In the genomic region with DNA sequence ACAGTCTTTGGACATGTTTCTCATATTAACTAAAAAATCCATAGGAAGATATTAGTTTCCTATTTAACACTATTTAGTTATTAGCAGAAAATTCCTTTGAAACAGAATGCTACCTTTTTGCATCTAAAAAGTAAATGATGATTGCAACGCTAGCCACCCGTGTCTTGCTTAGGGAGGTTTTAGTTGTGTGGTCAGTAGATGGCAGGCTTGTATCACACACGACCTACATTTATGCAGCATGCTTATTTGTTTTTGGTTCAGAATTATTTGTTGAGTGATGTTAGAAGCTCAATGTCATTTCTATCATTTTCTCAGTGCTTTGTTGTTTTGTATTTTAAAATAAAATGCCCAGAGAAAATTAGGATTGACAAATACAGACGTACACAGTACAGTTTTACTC, we compare ENCODE assay signal across 10 mouse cellular contexts.
DNase-seq lines count a peak whose midpoint lies in the region; ATAC-seq lines count a peak whose summit lies in the region.
"Had no signal": no experiment of that assay in that cellular context is flagged by ENCODE, and none has a peak within 500 bp of the region (broad histone marks: within the 10 kb centered on the region; RNA-seq: fewer than 3 reads in every experiment).

No protein-coding gene starts in this region.

- H3K9ac ChIP-seq in forebrain, embryonic 11.5 days (ENCODE audit: low read length), result no peak overlapping the region
- no peak overlapping the region for H3K9ac ChIP-seq in midbrain, embryonic 11.5 days (ENCODE audit: low read length)
- H3K9ac ChIP-seq in midbrain, embryonic 13.5 days (replicated peaks), result no peak overlapping the region
- H3K9ac ChIP-seq: hindbrain, embryonic 15.5 days; liver, embryonic 12.5 days had no signal

- H3K4me1 ChIP-seq in forebrain, embryonic 11.5 days (replicated peaks; ENCODE audit: control insufficient read depth, insufficient read depth, low read length), result no peaks in the 10 kb centered on the region
- H3K4me1 ChIP-seq in forebrain, embryonic 10.5 days, result no peaks in the 10 kb centered on the region
- no peaks in the 10 kb centered on the region for H3K4me1 ChIP-seq in midbrain, embryonic 11.5 days (ENCODE audit: control insufficient read depth, insufficient read depth, low read length)
- H3K4me1 ChIP-seq in midbrain, embryonic 13.5 days (replicated peaks), result no peaks in the 10 kb centered on the region
- H3K4me1 ChIP-seq: hindbrain, embryonic 15.5 days; liver, embryonic 12.5 days had no signal

- H3K9me3 ChIP-seq in forebrain, embryonic 11.5 days (ENCODE audit: control insufficient read depth, low read length), result no peaks in the 10 kb centered on the region
- no peaks in the 10 kb centered on the region for H3K9me3 ChIP-seq in forebrain, embryonic 10.5 days
- no peaks in the 10 kb centered on the region for H3K9me3 ChIP-seq in midbrain, embryonic 11.5 days (ENCODE audit: control insufficient read depth, low read length)
- no peaks in the 10 kb centered on the region for H3K9me3 ChIP-seq in midbrain, embryonic 13.5 days
- H3K9me3 ChIP-seq: hindbrain, embryonic 15.5 days; liver, embryonic 12.5 days had no signal

- no peak overlapping the region for H3K4me2 ChIP-seq in forebrain, embryonic 11.5 days (ENCODE audit: low read depth, low read length, severe bottlenecking)
- no peak overlapping the region for H3K4me2 ChIP-seq in midbrain, embryonic 11.5 days
- no peak overlapping the region for H3K4me2 ChIP-seq in midbrain, embryonic 13.5 days (replicated peaks)
- H3K4me2 ChIP-seq: hindbrain, embryonic 15.5 days; liver, embryonic 12.5 days had no signal

- H3K27ac ChIP-seq in forebrain, embryonic 11.5 days (ENCODE audit: low read depth, low read length), result no peak overlapping the region
- no peak overlapping the region for H3K27ac ChIP-seq in forebrain, embryonic 10.5 days
- H3K27ac ChIP-seq in midbrain, embryonic 11.5 days (ENCODE audit: low read depth, low read length), result no peak overlapping the region
- no peak overlapping the region for H3K27ac ChIP-seq in midbrain, embryonic 13.5 days
- H3K27ac ChIP-seq: hindbrain, embryonic 15.5 days; liver, embryonic 12.5 days had no signal

- no peaks in the 10 kb centered on the region for H3K27me3 ChIP-seq in forebrain, embryonic 11.5 days (ENCODE audit: control insufficient read depth, insufficient read depth, low read length)
- no peaks in the 10 kb centered on the region for H3K27me3 ChIP-seq in forebrain, embryonic 10.5 days (ENCODE audit: poor library complexity, severe bottlenecking)
- H3K27me3 ChIP-seq in midbrain, embryonic 11.5 days (ENCODE audit: control insufficient read depth, insufficient read depth, low read length), result no peaks in the 10 kb centered on the region
- no peaks in the 10 kb centered on the region for H3K27me3 ChIP-seq in midbrain, embryonic 13.5 days
- H3K27me3 ChIP-seq: hindbrain, embryonic 15.5 days; liver, embryonic 12.5 days had no signal

- H3K4me3 ChIP-seq in forebrain, embryonic 11.5 days (ENCODE audit: low read depth, low read length), result no peak overlapping the region
- H3K4me3 ChIP-seq in forebrain, embryonic 10.5 days, result no peak overlapping the region
- no peak overlapping the region for H3K4me3 ChIP-seq in midbrain, embryonic 11.5 days (ENCODE audit: low read depth, low read length)
- H3K4me3 ChIP-seq in midbrain, embryonic 13.5 days (replicated peaks), result no peak overlapping the region
- H3K4me3 ChIP-seq: hindbrain, embryonic 15.5 days; liver, embryonic 12.5 days had no signal

- no peaks in the 10 kb centered on the region for H3K36me3 ChIP-seq in forebrain, embryonic 11.5 days (ENCODE audit: control insufficient read depth, insufficient read depth, low read length)
- H3K36me3 ChIP-seq in forebrain, embryonic 10.5 days (replicated peaks), result no peaks in the 10 kb centered on the region
- no peaks in the 10 kb centered on the region for H3K36me3 ChIP-seq in midbrain, embryonic 11.5 days (ENCODE audit: control insufficient read depth, insufficient read depth, low read length)
- no peaks in the 10 kb centered on the region for H3K36me3 ChIP-seq in midbrain, embryonic 13.5 days
- H3K36me3 ChIP-seq: hindbrain, embryonic 15.5 days; liver, embryonic 12.5 days had no signal

- WGBS in forebrain, embryonic 11.5 days, result 54% methylated on average over 4 of the region's 4 CpGs
- WGBS in forebrain, embryonic 10.5 days, result 55% methylated on average over 4 of the region's 4 CpGs
- WGBS in midbrain, embryonic 11.5 days, result 51% methylated on average over 4 of the region's 4 CpGs
- 46% methylated on average over 4 of the region's 4 CpGs for WGBS in midbrain, embryonic 13.5 days

- peak; percentile 67 for ATAC-seq in forebrain, embryonic 11.5 days (replicated peaks; ENCODE audit: low FRiP score)
- peak; percentile 61; the same call in 1 of the 2 replicates for ATAC-seq in midbrain, embryonic 11.5 days (ENCODE audit: low FRiP score)
- ATAC-seq in midbrain, embryonic 13.5 days, result no peak
- ATAC-seq: liver, embryonic 12.5 days had no signal

- DNase-seq in forebrain, embryonic 11.5 days (ENCODE audit: low spot score), result no peak
- DNase-seq in forebrain, embryonic 10.5 days (ENCODE audit: extremely low spot score, low spot score), result no peak
- no peak for DNase-seq in midbrain, embryonic 11.5 days (ENCODE audit: low spot score, missing footprints)
- peak; percentile 6 for DNase-seq in embryo, embryonic 9.5 days (ENCODE audit: extremely low spot score)
- peak; percentile 68 for DNase-seq in retina, embryonic 14.5 days (ENCODE audit: low spot score)
- DNase-seq in T-cell, adult 2 months (ENCODE audit: low spot score), result no peak
- DNase-seq in lung, postnatal 25 days (ENCODE audit: low spot score), result no peak

Comparison
In these comparisons a context has a peak if more than half of its experiments do, and no peak if none do; other contexts are left out.
1. DNase-seq: peak in embryo, embryonic 9.5 days (single experiment) and retina, embryonic 14.5 days (single experiment); none in forebrain, embryonic 11.5 days (single experiment), forebrain, embryonic 10.5 days (single experiment), midbrain, embryonic 11.5 days (single experiment), T-cell, adult 2 months (single experiment) and lung, postnatal 25 days (single experiment).